Mouse (Mus musculus) right cerebral cortex, postnatal 36 days (tissue): ENCODE measurements at regions not wholly inside any gene's neighbourhood (a gene's known extent, or its start where the extent isn't known, plus 50 kb on each side); places are given as distances from the start of the nearest gene placed in this dataset.

ENCODE experiments used
- DNase-seq, 2 experiments: peaks; one replicate each; pipeline ENCODE4 v3.0.0; 2022; ENCODE audit warnings: low spot score in 2 of 2, mixed read lengths in 1 of 2

DNA sequence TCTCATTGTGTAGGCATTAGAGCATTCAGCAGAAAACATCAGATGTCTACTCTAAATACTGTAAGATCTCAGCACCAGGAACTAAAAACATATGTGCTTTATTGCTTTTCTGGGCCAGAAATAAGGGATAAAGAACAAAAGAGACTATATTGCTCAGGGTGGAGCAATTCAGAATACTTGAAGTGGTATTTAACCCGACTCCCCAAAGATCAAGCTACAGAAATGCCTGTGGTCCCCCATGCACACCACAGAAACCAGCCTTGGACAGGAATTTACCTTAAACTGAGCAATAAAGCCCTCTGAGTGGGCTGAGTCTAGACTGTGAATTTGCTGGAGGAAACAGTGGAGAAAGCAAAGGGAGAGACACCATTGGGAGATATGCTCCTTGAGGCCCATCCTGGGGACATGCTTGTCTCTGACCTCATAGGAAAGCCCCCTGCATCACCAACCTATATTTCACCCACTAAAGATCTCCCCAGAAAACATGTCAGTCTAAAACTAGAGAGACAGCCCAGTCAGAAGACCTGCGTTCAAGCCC lies 197.3 kb upstream of the 4930412O13Rik start:
- DNase-seq: no peak

DNA sequence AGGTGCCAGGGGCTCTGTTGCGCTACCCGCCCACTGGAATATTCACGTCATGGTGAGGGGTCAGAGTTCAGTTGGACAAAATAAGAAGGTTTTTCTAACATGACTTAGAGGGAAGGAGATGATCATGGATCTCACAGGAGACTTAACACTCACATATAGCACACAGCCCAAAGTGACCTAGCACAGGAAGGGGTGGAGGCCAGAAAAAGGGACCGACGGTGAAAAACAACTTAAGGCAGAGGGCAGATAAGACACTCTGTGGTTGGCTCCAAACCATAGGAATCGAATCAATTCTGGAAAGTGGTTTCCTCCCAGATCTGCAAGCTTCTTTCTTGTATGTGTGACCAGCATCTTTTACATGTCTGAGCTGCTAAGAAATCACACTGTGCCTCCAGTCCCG lies 192.9 kb upstream of the 4930412O13Rik start:
- no peak for DNase-seq

DNA sequence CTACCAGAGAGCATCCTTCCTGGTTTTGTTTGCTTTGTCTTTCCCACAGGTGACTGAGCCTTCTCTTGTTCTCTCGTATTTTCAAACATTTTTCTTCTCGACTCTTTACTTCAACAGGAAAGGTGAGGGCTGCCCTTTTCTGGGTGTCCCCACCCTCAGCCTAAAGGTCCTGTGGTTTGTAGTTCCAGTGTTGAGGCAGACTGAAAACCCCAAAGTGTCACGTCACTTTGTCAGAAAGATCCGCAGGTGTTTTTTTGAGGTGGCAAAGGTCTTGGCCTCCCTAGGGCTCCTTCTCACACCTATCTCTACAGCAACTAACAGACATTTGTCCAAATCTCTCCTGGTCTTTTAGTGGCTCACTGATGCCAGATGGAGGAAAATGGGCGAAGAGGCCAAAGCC lies 191.5 kb upstream of the 4930412O13Rik start:
- no peak for DNase-seq

DNA sequence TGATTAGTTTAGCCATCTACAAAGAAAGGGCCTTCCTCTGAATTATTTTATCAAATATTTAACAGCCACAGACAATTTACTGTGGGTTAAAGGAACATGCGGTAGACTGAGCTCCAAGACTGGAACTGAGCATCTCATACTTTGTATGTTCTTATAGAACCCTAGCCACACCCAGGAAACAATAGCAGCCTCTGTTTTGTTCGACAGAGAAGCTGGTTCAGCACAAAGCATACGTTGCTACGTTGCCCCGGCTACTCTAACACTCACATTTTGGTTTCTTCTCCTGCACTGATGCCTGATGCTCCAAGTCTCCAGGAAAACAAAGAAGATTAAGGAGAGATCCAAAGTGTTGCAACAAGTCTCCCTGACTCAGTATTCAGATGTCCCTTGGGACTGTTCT lies 189.5 kb upstream of the 4930412O13Rik start:
- no peak for DNase-seq

DNA sequence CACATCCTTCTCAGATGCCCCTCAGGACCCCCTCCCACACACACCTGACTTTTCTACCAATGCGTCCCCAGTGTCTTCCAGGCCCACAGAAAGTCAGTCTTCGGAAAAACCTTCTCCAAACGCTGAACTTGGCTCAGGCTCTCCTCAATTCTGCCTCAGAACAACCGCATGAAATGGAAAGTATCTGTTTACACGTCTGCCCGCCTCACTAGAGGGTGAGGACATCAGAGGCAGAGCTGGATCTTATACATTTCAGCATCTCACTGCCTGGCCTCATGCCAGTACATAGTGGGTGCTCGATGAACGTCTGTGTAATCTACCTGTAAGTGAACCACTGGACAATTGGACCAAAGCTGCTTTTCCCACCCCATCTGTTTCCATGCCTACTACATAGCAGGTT lies 189.1 kb upstream of the 4930412O13Rik start:
- DNase-seq: no peak

DNA sequence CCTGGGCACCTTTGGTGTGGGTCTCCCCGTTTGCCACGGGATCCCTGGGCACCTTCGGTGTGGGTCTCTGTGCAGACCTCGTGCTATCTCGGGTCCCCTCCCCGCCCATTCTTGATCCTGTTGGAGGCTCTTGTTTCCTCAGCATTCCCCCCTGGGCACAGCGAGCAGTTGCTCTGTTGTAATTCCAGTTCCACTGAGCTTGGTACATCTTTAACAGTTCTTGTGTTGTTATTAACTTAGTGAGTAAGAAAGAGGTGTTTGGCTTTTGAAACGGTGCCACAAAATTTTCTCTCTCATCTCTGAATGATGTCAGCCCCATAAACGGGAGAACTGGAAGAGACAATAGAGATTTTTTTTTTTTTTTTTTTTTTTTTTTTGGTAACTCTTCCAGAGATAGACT lies 187.7 kb upstream of the 4930412O13Rik start:
- no peak for DNase-seq

DNA sequence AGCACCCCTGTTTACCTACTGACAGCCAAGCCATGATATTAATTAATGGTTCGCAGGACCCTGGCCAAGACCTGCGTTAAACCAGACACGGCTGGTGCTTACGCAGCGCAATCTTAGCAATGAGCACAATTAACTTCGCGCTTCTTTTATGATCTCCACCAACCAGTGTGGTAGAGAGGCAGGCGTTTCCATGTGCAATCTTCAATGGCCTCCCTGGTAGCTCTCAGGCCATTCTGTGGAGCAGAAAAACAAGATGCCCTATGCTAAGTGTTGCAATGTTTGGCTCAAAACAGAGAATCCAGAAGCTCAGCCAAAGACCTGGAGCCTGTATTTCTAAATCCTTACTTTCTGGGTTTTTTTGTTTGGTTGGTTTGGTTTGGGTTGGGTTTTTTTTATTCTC lies 186.9 kb upstream of the 4930412O13Rik start:
- DNase-seq: no peak

DNA sequence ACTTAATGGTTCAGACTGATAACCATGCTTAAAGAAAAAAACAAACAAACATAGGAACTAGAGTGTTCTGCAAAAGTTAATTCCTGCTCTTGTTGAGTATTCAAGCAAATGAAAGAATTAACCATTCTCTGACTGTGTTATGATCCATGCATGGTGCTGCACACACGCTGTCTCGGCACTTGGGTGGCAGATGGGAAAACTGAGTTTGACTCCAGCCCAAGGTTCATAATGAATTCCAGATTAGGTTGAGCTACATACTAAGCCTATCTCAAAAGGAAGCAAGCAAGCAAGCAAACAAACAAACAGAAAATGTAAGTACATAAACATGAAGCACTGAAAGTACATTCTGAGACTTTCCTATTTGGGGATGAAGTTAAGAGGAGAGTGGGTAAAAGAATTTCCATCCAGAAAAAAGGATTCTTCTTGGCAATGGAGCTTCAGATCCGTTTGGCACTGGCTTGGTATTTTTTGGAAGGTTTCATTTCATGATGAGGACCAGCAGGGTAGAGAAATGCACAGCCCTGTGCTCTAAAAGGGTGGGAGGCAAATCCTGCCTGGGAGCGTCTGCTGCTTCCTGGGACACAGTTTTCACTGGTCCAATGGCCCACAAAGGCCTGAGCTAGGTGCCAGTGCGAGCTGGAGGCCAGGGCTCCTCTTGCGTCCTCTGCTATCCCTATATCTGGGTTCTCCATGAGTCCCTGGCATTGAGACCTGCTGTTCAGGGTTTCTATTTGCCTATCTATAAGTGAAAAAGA lies 183.3 kb upstream of the 4930412O13Rik start:
- no peak for DNase-seq

DNA sequence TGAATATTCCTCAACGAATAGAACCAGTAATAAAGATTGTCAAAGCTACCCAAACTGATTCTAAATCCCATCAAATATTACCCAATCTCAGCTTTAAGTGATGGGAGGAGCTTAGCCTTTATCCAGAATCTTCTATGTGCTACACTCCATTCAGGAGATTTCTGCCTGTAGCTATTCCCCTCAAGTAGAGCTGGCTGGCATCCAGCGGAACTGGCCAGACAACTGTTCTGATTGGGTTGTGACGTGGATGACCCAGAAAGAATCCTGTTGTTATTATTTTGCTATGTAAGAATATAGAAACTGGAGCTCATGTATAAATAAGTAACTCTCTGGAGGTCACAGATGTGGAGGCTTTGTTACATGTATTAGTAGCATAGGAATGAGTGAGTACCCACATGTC lies 176.8 kb upstream of the 4930412O13Rik start:
- DNase-seq: no peak

DNA sequence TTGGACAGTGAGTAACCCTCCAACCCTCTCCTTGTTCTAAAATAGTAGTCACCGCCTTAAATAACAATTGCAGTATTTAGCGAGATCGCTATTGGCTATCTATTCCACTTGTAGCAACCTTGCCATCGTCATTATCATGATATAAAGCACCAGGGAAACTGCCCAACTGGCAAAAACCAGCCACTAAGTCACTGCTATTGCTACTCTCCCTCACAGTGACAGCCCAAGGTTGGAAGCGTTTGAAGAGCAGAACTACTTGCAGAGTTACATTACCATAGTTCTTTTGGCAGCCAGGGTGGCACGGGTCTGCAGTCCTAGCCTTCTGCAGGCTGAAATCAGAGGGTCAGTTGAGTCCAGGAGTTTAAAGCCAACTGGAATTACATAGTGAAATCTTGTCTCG lies 171.6 kb upstream of the 4930412O13Rik start:
- DNase-seq: no peak

DNA sequence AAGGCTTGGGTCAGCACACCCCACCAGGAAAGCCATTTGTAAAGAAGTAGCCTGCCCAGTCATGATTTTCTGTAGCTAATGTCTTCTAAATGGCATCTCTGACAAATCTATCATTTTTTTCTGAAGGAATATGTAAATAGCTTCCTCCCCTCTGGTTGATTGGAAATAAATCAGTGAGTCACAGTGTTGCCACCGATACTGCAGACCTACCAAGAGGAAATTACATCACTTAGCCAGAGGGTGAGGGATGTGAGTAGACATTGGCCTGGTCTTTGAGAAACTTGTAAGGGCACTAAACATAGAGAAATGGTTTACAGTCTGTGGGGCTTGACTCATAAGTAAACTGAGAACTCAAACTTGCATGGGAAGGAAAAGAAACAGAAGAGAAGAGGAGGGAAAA lies 163.1 kb upstream of the 4930412O13Rik start:
- no peak for DNase-seq

DNA sequence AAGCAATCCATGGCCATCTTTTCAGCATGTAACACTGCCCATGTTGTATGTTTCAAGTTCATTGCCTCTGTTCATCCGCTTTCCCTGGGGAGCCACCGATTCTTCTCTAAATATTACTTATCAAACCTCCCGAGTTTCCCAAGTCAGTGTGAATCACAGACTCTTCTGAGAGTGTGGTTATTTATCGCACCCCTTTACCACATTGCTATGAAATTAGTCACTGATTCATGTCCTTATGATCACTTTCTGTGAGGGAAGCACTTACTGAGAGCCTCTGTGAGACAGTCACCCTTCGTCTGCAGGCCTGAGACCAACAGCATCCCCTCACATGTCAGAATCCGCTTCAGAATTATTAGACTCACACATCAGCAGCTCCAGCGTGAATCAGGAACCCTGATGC lies 147.8 kb upstream of the 4930412O13Rik start:
- no peak for DNase-seq

DNA sequence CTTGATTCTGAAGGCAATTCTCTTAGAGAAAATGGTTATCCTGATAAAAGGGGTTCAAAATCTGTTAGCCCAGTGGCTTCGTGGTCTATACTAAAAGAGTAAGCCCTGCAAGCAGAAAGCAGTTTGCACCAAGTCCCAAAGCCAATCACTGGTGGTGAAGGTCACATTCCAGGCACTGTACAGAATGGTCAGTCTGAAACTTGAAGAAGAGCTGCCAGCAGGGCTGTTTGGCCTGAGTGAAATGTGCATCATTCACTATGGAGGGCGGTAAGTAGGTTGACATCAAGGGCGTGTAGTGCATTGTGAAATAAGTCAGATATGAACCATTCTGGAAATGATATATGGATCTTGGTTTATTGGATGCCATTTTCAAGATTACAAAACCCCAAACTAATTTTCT lies 136.9 kb upstream of the 4930412O13Rik start:
- DNase-seq: no peak

DNA sequence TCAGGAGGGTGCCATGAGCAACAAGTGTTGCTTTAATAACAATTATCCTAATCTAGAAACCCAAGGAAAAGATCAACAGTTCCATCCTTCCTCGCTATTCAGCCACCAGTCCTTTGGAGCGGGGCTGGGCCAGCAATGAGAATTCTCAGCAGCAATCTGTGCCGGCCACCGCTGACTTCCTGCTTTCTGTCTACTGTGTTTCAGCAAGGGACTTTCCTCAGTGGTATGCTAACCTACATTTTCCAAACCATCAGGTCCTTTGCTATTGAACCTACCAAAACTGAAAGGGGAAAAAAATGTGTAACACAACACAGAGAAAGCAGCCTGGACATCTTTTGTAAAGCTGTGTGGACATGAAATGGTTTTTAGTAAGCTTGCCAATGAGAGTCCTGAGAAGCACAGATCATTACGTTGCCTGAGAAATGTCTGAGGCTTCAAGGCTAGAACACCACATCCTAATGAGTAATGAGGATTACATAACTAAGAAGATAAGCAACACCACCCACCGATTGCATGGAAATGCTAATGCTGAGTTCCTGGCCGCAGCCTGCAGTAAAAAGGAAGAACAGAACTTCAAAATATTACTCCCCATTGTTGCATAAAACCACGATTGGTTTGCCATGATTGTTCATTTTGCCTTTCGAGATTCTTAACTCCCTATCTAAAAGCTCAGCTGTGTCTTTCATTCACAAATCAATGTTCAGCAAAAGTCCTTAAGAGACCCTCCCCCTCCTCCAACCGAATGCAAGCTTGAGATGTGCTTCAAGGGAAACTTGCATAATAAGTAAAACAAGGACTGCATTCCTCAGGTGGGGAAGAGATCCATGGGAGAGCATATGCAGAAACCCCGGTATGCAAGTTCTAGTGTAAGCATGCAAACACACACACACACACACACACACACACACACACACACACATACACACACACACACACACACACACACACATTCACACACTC lies 130.9 kb upstream of the 4930412O13Rik start:
- DNase-seq: no peak

DNA sequence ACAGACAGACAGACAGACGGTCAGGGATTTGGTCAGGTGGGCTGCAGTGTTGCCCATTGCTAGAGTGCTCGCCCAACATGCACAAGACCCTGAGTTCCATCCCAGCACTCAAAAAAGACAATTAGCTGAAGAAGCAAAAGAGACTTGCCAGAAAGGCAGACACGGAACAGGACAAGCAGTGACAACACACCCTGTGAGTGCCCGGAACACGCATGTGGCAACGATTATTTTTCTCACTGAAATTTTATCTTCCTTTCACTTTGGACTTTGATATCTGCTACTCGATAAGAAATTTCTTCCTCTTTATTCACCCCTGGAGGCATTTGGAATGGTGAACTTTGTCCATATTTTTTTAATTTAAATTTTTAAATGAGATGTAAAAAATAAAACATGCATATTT lies 127.4 kb upstream of the 4930412O13Rik start:
- no peak for DNase-seq

DNA sequence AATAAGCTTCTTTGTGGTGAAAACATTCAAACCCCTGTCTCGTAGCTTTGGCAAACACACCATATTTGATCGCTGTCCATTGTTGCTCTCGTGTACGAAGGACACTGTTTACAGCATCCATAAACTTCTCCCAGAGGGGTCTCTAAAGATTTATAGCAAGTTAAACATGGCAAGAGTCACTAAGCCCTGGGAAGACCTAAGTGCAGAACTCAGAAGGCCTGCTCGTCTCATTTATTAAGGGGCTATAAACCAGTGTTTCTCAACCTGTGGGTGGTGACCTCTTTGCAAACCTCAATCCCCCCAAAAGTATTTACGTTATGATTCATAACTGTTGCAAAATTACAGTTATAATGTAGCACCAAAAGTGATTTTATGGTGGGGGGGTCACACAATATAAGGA lies 126.9 kb upstream of the 4930412O13Rik start:
- DNase-seq: no peak

DNA sequence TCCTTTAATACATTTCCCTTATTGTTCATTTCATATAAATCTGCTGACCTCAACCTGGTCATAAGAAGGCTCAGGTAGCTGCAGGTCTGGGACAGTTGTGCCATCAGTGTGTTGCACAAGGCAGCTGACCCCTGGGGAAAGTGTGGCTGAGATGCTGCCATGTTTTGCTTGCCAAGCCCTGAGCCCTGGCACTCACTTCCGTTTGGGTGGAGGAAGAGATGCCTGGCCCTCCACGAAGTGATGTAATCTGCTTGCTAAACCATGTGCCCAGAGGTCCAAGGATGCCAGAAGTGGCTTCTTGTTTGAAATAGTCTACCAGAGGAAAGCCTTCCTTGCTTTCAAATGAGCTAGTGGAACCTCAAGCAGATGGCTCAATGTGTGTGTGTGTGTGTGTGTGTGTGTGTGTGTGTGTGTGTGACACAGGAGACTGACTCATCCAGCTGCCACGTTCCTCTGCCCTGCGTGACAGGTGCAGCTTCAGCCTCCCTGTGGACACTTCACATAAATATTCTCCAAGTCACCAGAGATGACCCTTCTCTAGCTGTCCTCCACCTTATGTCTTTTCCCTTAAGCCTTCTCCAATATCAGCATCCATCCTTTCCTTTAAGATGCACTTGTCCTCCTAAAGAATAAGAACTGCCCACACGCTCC lies 123.2 kb upstream of the 4930412O13Rik start:
- no peak for DNase-seq

DNA sequence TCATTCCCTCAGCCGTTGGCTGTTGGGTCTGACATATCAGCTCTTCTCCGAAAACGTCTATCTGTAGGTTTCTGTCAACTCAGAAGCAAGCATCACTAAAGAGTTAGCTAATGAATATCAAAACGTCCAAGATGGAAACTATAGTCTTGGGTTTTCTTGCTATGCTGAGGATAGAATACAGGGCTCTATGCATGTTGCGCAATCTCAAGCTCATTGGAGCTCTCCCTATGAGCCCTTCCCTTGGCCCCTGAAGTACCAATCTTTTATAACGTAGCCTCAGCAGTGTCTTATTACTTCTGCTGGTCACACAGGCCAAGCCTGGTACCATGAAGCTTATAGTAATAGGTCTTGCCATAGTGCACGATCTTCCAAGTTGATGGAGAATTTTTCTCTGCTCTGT lies 122.1 kb upstream of the 4930412O13Rik start:
- no peak for DNase-seq

DNA sequence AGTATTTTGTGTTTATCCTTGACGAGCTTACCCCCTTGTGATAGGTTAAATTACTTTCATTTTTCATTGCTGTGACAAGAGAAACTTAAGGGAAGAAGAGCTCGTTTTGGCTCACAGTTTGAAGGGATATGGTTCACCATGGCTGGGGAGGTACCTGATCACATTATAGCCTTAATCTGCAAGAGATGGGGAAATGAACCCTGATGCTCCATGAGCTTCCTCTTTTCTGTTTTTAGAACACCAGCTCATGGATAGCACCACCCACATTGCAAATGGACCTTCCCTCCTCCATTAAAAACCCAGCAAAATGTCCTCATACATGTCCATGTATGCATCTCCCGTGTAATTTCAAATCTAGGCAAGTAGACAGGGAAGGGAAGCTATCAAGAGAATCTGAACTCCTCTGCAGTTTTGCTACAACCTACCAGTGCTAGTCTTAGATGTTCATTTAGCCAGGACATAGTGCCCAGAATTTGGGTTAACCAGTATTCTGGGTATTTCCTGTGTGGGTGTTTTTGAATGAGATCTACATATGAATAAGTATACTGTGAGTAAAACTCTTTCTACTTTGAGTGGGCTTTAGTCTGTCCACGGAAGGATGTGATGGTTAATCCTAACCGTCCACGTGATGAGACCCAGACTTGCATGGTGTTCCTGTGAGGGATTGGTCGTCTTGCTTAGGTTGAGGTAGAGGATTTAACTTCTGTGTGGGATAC lies 121.5 kb upstream of the 4930412O13Rik start:
- DNase-seq: no peak

DNA sequence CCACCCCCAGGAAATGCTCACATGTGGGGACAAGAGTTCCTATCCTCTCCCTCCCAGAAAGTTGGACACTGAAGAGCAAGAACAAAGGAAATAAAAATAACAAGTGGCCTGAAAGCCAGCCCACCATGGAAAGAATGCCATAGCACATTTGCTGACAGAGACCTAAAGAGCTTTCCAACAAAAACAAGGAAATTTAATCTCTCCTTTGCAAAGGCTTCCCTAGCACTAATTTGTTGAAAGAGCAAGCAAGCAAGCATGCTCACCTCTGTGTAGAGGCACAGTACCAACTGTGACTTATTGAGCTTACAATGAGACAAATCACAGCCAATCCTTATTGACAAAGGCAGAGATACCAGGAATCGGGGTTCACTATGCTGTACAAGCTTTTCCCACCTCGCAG lies 100.9 kb upstream of the 4930412O13Rik start:
- DNase-seq: no peak

DNA sequence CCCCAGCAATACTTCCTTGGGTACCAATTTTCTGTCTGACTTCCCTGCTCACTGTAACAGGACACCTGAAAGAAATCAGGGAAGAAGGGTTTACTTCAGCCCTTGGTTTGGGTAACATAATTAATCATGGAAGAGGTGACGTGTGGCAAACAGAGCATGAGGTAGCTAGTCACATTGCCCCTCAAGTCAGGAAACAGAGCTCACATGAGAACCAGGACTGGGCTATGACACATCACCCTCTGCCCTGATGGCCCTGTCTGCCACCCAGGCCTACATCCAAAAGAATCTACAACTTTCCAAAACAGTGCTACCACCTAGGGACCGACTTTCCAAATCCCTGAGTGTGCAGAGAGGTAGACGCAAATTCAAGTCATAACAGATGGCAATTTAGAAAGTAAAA lies 98.4 kb upstream of the 4930412O13Rik start:
- no peak for DNase-seq

DNA sequence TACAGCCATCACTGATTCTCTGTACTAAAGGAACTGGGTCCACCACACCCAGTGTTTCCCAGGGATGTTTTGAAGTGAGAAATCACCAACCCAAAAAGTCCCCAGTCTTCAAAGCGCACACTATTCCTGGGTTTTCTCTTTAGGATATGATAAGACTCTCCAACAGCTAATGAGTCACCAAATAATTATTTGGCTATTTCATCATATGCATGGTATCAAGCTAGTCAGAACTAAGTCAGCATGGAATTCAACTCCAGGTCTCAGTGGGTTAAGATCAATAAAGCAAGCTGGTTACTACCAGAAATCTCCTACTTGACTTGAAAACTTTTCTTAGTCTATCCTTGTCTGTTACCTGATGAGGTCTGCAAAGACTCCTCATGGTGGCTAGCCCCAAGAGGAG lies 89.1 kb upstream of the 4930412O13Rik start:
- no peak for DNase-seq
